Mouse (Mus musculus): ENCODE data around the gene Stau1. TPM values are rescaled to one million over a fixed set of nuclear protein-coding genes. Genes with fewer than 3 reads are reported as not detected.

The Stau1 gene
- polyA plus RNA-seq, 1 experiment from 2014 or later: 57.3 TPM

DNA sequence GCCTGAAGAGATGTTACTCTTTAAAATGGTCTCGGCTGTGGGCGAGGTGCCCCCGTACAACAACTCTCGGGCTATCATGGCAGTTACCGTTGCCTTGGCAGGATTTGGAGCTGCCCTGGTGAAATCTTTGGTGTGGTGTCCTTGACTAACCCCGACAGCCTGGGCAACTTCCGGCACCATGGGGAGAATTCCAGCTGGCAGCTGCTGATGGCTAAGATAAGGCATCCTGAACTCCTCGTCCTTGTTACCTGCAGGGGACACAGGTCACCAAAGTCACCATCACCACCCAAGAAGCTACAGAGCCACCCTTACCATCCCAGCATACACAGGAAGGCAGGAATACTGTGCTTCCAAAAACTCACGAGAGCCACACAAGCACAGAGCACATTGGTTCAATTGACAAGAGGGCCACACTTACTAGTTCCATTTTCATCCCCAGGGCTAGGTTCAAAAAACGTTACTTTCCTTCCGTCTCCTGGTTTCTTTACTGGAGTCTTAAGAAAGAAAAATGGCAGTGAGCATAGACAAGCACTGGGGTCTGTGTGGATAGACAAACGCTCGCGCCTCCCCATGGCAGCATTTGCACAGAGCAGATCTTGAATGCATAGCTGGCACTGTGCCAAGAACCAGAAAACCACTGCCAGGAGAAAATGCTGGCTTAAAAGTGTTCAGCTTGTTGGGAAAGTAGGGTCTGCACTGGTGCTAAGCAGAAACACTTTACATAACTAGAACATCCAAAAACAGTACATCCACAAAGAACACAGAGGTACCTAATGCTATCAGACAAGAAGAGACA lies 45.0 kb downstream of the Stau1 start:
- H3K4me3 ChIP-seq: no peak overlapping the region
- no peaks in the 10 kb centered on the region for H3K9me3 ChIP-seq
- ATAC-seq (ENCODE audit: extremely low read depth, insufficient number of reproducible peaks, low FRiP score, low TSS enrichment): no peak
- H3K4me1 ChIP-seq: peaks cover 18% of the 10 kb centered on the region
- H3K36me3 ChIP-seq: peaks cover 98% of the 10 kb centered on the region
- no peak overlapping the region for H3K4me2 ChIP-seq
- H3K9ac ChIP-seq: no peak overlapping the region
- no peaks in the 10 kb centered on the region for H3K27me3 ChIP-seq (replicated peaks)
- 71% methylated on average over 14 of the region's 14 CpGs for WGBS
- no peak overlapping the region for H3K27ac ChIP-seq (replicated peaks)

GRCm38 (mm10) chr2:166948936-166949335 lies 47.2 kb downstream of the Stau1 start:
- Histone ChIP-seq H3K27ac (replicated peaks) (no peak overlapping the region), H3K27me3 (replicated peaks) (no peaks in the 10 kb centered on the region), H3K4me1 (peaks cover 18% of the 10 kb centered on the region), H3K9me3 (no peaks in the 10 kb centered on the region), H3K36me3 (peaks cover 96% of the 10 kb centered on the region), H3K4me3 (no peak overlapping the region), H3K4me2 (no peak overlapping the region), H3K9ac (no peak overlapping the region)
- 85% methylated on average over 10 of the region's 10 CpGs for WGBS
- no peak for ATAC-seq (ENCODE audit: extremely low read depth, insufficient number of reproducible peaks, low FRiP score, low TSS enrichment)

GRCm38 (mm10) chr2:166948246-166948645 lies 47.9 kb downstream of the Stau1 start:
- no peak overlapping the region for H3K4me2 ChIP-seq
- no peak for ATAC-seq (ENCODE audit: extremely low read depth, insufficient number of reproducible peaks, low FRiP score, low TSS enrichment)
- no peaks in the 10 kb centered on the region for H3K9me3 ChIP-seq
- peaks cover 18% of the 10 kb centered on the region for H3K4me1 ChIP-seq
- no peak overlapping the region for H3K4me3 ChIP-seq
- 61% methylated on average over 1 of the region's 1 CpGs for WGBS
- no peak overlapping the region for H3K27ac ChIP-seq (replicated peaks)
- no peaks in the 10 kb centered on the region for H3K27me3 ChIP-seq (replicated peaks)
- H3K9ac ChIP-seq: no peak overlapping the region
- peaks cover 96% of the 10 kb centered on the region for H3K36me3 ChIP-seq

DNA sequence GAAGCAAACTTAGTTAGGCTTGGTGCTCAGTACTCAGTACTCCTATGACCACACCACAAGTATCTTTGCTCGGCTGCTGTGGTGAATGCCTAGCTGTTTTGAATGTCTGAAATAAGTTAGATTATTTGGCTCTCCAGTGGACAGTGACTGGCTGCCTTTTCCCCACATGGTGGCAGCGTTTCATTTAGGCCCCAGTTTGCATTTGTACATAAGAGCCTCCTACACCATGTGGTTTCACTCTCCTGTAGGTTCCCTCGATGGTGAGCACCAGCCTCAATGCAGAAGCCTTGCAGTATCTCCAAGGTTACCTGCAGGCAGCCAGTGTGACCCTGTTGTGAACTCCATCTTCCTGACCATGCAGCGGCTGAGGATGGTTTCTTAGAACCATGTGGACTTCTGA lies 50.6 kb downstream of the Stau1 start:
- WGBS: 48% methylated on average over 4 of the region's 4 CpGs
- Histone ChIP-seq H3K4me1 (peaks cover 6% of the 10 kb centered on the region; the same call in 1 of the 2 replicates), H3K4me3 (no peak overlapping the region), H3K27me3 (replicated peaks) (no peaks in the 10 kb centered on the region), H3K4me2 (no peak overlapping the region), H3K27ac (replicated peaks) (no peak overlapping the region), H3K9me3 (no peaks in the 10 kb centered on the region), H3K9ac (no peak overlapping the region), H3K36me3 (peaks cover 98% of the 10 kb centered on the region)
- ATAC-seq (ENCODE audit: extremely low read depth, insufficient number of reproducible peaks, low FRiP score, low TSS enrichment): no peak

DNA sequence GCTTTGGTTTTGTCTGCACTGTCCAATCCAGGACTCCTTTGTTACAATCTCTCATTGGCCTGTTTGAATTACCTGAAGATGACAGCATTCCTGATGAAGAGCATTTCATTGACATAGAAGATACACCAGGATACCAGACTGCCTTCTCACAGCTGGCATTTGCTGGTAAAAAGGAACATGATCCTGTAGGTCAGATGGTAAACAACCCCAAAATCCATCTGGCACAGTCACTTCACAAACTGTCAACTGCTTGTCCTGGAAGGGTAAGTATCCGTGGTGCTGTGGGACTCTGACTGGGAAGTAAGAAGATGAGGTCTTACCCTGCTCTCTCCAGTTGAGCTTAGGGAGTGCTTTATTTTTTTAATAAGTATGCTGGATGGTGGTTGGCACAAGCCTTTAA lies 51.8 kb downstream of the Stau1 start:
- H3K9me3 ChIP-seq: no peaks in the 10 kb centered on the region
- peaks cover 96% of the 10 kb centered on the region for H3K36me3 ChIP-seq
- no peaks in the 10 kb centered on the region for H3K27me3 ChIP-seq (replicated peaks)
- ATAC-seq (ENCODE audit: extremely low read depth, insufficient number of reproducible peaks, low FRiP score, low TSS enrichment): no peak
- H3K4me3 ChIP-seq: no peak overlapping the region
- H3K4me2 ChIP-seq: no peak overlapping the region
- WGBS: 67% methylated on average over 1 of the region's 1 CpGs
- H3K4me1 ChIP-seq: peaks cover 6% of the 10 kb centered on the region; the same call in 1 of the 2 replicates
- H3K27ac ChIP-seq (replicated peaks): no peak overlapping the region
- H3K9ac ChIP-seq: no peak overlapping the region

DNA sequence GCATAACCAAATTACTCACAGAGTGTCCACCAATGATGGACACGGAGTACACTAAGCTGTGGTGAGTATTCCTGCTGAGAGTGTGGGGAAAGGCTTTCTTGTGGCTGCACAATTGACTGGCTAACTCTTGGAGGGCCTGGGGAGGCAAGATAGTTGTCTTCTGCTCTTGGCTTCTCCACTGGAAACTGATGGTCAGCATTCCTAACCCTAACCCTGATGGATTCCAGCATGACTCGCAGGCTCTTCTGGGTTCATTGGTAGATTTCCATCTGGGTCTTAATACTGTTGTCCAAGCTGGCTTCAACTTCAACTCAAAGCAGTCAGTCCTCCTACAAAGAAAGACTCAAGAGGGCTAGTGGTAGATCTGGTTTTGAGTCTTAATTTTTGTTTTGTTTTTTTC lies 53.0 kb downstream of the Stau1 start:
- no peaks in the 10 kb centered on the region for H3K27me3 ChIP-seq (replicated peaks)
- WGBS: 92% methylated on average over 2 of the region's 2 CpGs
- no peak overlapping the region for H3K4me3 ChIP-seq
- peaks cover 96% of the 10 kb centered on the region for H3K36me3 ChIP-seq
- no peak overlapping the region for H3K9ac ChIP-seq
- H3K4me2 ChIP-seq: no peak overlapping the region
- ATAC-seq (ENCODE audit: extremely low read depth, insufficient number of reproducible peaks, low FRiP score, low TSS enrichment): no peak
- H3K9me3 ChIP-seq: no peaks in the 10 kb centered on the region
- no peak overlapping the region for H3K27ac ChIP-seq (replicated peaks)
- peaks cover 6% of the 10 kb centered on the region; the same call in 1 of the 2 replicates for H3K4me1 ChIP-seq

DNA sequence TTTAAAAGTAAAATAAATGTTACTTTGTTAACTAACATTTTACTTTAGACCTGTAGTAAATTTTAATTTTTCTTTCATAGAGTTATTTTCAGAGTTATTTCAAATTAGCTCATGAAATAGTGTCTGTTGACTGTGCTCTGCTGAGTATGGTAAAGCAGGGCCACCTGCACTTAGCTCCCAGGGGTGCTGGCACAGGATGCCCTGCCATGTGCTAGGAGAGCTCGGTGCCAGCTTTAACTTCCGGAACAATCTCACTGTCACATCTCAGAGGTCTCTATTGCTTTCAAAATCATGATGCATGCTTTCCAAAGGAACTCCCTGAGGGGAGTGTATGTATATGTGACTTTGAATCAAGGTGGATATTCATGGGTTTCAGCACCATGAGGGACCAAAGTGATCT lies 59.9 kb downstream of the Stau1 start:
- Histone ChIP-seq H3K9me3 (no peaks in the 10 kb centered on the region), H3K4me2 (no peak overlapping the region), H3K4me3 (no peak overlapping the region), H3K27me3 (replicated peaks) (no peaks in the 10 kb centered on the region), H3K9ac (no peak overlapping the region), H3K27ac (replicated peaks) (no peak overlapping the region), H3K4me1 (peaks cover 5% of the 10 kb centered on the region), H3K36me3 (peaks cover 94% of the 10 kb centered on the region)
- ATAC-seq (ENCODE audit: extremely low read depth, insufficient number of reproducible peaks, low FRiP score, low TSS enrichment): no peak
- WGBS: 85% methylated on average over 2 of the region's 2 CpGs

GRCm38 (mm10) chr2:166935582-166935981 lies 60.5 kb downstream of the Stau1 start:
- H3K27ac ChIP-seq (replicated peaks): no peak overlapping the region
- no peaks in the 10 kb centered on the region for H3K27me3 ChIP-seq (replicated peaks)
- H3K9ac ChIP-seq: no peak overlapping the region
- 93% methylated on average over 7 of the region's 7 CpGs for whole genome bisulfite sequencing
- H3K36me3 ChIP-seq: peaks cover 94% of the 10 kb centered on the region
- peaks cover 5% of the 10 kb centered on the region for H3K4me1 ChIP-seq
- H3K9me3 ChIP-seq: no peaks in the 10 kb centered on the region
- no peak overlapping the region for H3K4me2 ChIP-seq
- no peak overlapping the region for H3K4me3 ChIP-seq
- no peak for ATAC-seq (ENCODE audit: extremely low read depth, insufficient number of reproducible peaks, low FRiP score, low TSS enrichment)

- H3K4me3 ChIP-seq: no peak overlapping the region
- no peak overlapping the region for H3K4me2 ChIP-seq
- peaks cover 96% of the 10 kb centered on the region for H3K36me3 ChIP-seq
- WGBS: 91% methylated on average over 5 of the region's 5 CpGs
- no peak overlapping the region for H3K27ac ChIP-seq (replicated peaks)
- no peaks in the 10 kb centered on the region for H3K27me3 ChIP-seq (replicated peaks)
- no peak for ATAC-seq (ENCODE audit: extremely low read depth, insufficient number of reproducible peaks, low FRiP score, low TSS enrichment)
- no peaks in the 10 kb centered on the region for H3K9me3 ChIP-seq
- H3K4me1 ChIP-seq: peaks cover 5% of the 10 kb centered on the region
- no peak overlapping the region for H3K9ac ChIP-seq
These were observed 61.7 kb downstream of the Stau1 start for GRCm38 (mm10) chr2:166934416-166934815.

- no peak overlapping the region for H3K4me3 ChIP-seq
- no peak for ATAC-seq (ENCODE audit: extremely low read depth, insufficient number of reproducible peaks, low FRiP score, low TSS enrichment)
- no peaks in the 10 kb centered on the region for H3K27me3 ChIP-seq (replicated peaks)
- no peak overlapping the region for H3K27ac ChIP-seq (replicated peaks)
- H3K4me1 ChIP-seq: peaks cover 5% of the 10 kb centered on the region
- WGBS: 87% methylated on average over 6 of the region's 6 CpGs
- peaks cover 96% of the 10 kb centered on the region for H3K36me3 ChIP-seq
- H3K9me3 ChIP-seq: no peaks in the 10 kb centered on the region
- no peak overlapping the region for H3K9ac ChIP-seq
- no peak overlapping the region for H3K4me2 ChIP-seq
These were observed 62.2 kb downstream of the Stau1 start for GRCm38 (mm10) chr2:166933943-166934342.

DNA sequence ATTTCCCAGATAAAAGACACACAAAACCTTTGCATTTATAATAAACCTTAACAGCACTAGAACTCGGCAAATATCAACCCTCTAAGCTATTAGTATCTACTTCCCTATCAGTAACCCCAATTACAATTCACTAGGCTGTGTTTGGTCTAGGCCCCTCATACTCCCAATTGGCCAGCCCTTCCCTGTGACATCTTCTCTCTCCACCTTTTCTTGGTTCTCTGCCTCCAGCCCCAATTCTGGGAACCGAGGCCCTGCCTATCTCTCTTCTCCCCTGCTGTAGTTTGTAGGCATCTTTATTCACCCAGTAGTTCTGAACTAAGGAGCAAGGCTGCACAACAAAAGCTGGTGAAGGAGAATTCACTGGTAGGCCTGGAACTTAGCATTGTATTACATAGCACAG lies 72.1 kb downstream of the Stau1 start:
- H3K27ac ChIP-seq (replicated peaks): no peak overlapping the region
- WGBS: 84% methylated on average over 2 of the region's 2 CpGs
- H3K9ac ChIP-seq: no peak overlapping the region
- H3K4me3 ChIP-seq: no peak overlapping the region
- ATAC-seq (ENCODE audit: extremely low read depth, insufficient number of reproducible peaks, low FRiP score, low TSS enrichment): no peak
- H3K4me1 ChIP-seq: no peaks in the 10 kb centered on the region
- H3K9me3 ChIP-seq: no peaks in the 10 kb centered on the region
- peaks cover 92% of the 10 kb centered on the region for H3K36me3 ChIP-seq
- no peak overlapping the region for H3K4me2 ChIP-seq
- H3K27me3 ChIP-seq (replicated peaks): no peaks in the 10 kb centered on the region

DNA sequence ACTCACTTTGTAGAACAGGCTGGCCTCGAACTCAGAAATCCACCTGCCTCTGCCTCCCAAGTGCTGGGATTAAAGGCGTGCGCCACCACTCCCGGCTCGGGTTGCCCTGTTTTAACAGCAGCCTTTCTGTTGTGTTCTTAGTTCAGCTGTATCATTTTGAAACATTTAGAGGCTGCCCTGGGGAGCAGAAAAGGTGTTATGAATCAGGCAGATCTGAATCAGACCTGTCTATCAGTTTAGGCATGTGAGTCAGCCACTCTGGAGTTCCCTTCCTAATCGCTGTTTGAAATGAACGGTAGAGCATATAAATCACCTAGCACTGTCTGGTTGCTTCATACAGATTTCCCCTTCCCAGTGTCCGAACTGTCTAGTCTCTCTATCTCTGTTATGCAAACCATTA lies 85.6 kb downstream of the Stau1 start:
- Histone ChIP-seq H3K9me3 (no peaks in the 10 kb centered on the region), H3K4me1 (peaks cover 36% of the 10 kb centered on the region), H3K27ac (replicated peaks) (no peak overlapping the region), H3K9ac (no peak overlapping the region), H3K4me2 (no peak overlapping the region), H3K27me3 (replicated peaks) (no peaks in the 10 kb centered on the region), H3K36me3 (peaks cover 14% of the 10 kb centered on the region), H3K4me3 (no peak overlapping the region)
- 89% methylated on average over 8 of the region's 8 CpGs for WGBS
- no peak for ATAC-seq (ENCODE audit: extremely low read depth, insufficient number of reproducible peaks, low FRiP score, low TSS enrichment)

All from heart, embryonic 13.5 days (tissue).